Mouse (Mus musculus): Measurements from ENCODE around the gene Fli1. TPM values are rescaled to one million over a fixed set of nuclear protein-coding genes. Genes with fewer than 3 reads are reported as not detected.

Gene Fli1
- total RNA-seq (2023) = 90.8 and 104 TPM in 2 replicates

GRCm38 (mm10) chr9:32542212-32543039 lies at the start of gene Fli1:
Gene Fli1 (minus strand): TSS chr9:32542861.

Other genes starting within 250 kb of the Fli1 start
- gene Kcnj5, start 198.5 kb downstream of the Fli1 start, total RNA-seq (2023) = 0.25 TPM in 1 of 2 replicates, not detected in the other
- gene Kcnj1, start 170.4 kb downstream of the Fli1 start, total RNA-seq (2023) = not detected in 2 replicates
- gene Ets1, start 93.4 kb upstream of the Fli1 start, total RNA-seq (2023) = 64.3 and 68.8 TPM in 2 replicates